Mouse (Mus musculus) hindbrain, embryonic 11.5 days (tissue): ENCODE results near the gene Tmem208. TPM values are rescaled to one million over a fixed set of nuclear protein-coding genes. Genes with fewer than 3 reads are reported as not detected.

Experiments used
- ATAC-seq: fragments of 200-750 bp; cut with Nextera tagmentation; 2 replicates; pipeline ENCODE4 v1.8.0; 2017; ENCODE audit warnings: mild to moderate bottlenecking, moderate TSS enrichment, moderate library complexity; ENCODE audit not compliant: low FRiP score
- DNase-seq: peaks from one replicate; pipeline ENCODE4 v3.0.0-alpha.2; 2015; ENCODE audit warnings: low spot score
- H3K27ac ChIP-seq: fragments of 300-500 bp; sonication (generic); 2 replicates; pipeline ENCODE4 v1.5.1; 2014; ENCODE audit warnings: mild to moderate bottlenecking, low read depth, low read length
- H3K27me3 ChIP-seq: fragments of 300-500 bp; sonication (generic); 2 replicates; pipeline ENCODE4 v1.6.1; 2014; ENCODE audit warnings: mild to moderate bottlenecking, low read length, moderate library complexity, mixed read lengths; ENCODE audit not compliant: control insufficient read depth, insufficient read depth
- H3K36me3 ChIP-seq: fragments of 300-500 bp; sonication (generic); 2 replicates; pipeline ENCODE4 v1.6.1; 2014; ENCODE audit warnings: mild to moderate bottlenecking, low read length, moderate library complexity, mixed read lengths; ENCODE audit not compliant: control insufficient read depth, insufficient read depth
- H3K4me1 ChIP-seq: fragments of 300-500 bp; sonication (generic); replicated peaks from 2 replicates; pipeline ENCODE4 v1.6.1; 2014; ENCODE audit warnings: low read length, mixed read lengths; ENCODE audit not compliant: control insufficient read depth, insufficient read depth
- H3K4me2 ChIP-seq: fragments of 300-500 bp; sonication (generic); replicated peaks from 2 replicates; pipeline ENCODE4 v1.6.1; 2014; ENCODE audit warnings: mild to moderate bottlenecking, low read depth, low read length
- H3K4me3 ChIP-seq: fragments of 300-500 bp; sonication (generic); 2 replicates; pipeline ENCODE4 v1.5.1; 2014; ENCODE audit warnings: low read depth, low read length
- H3K9ac ChIP-seq: fragments of 300-500 bp; sonication (generic); 2 replicates; pipeline ENCODE4 v1.6.1; 2014; ENCODE audit warnings: low read depth, low read length
- H3K9me3 ChIP-seq: fragments of 300-500 bp; sonication (generic); 2 replicates; pipeline ENCODE4 v1.6.1; 2016; ENCODE audit warnings: low read length; ENCODE audit not compliant: control insufficient read depth
- WGBS: fragments of 180-500 bp; shearing (Covaris S2); extraction: QIAGEN DNeasy Blood & Tissue Kit; methylation state at CpG from one replicate; pipeline ENCODE4 v1.1.7; 2014; 5-methylcytosine and 5-hydroxymethylcytosine counted together
- polyA plus RNA-seq: library from polyadenylated mRNA; unstranded; fragments of >200 nt; fragmentation: Nextera tagmentation; extraction: Ambion mirVana; gene quantifications from 2 replicates; pipeline ENCODE4 v1.2.1, GENCODE M21; 2014

The Tmem208 gene
- polyA plus RNA-seq, 1 experiment from 2014 or later = 105 TPM

GRCm38 (mm10) chr8:105304325-105305210, 21.6 kb upstream of the Tmem208 start:
- Histone ChIP-seq H3K36me3 (peaks cover 19% of the 10 kb centered on the region), H3K4me1 (0 out of 2 replicates have a peak, but pooled peaks cover 2% of the 10 kb centered on the region), H3K27me3 (no peaks in the 10 kb centered on the region), H3K9me3 (no peaks in the 10 kb centered on the region), H3K4me2 (no peak overlapping the region), H3K4me3 (no peak overlapping the region), H3K9ac (no peak overlapping the region), H3K27ac (no peak overlapping the region)
- WGBS = 89% methylated on average over 9 of the region's 9 CpGs
- ATAC-seq (no peak), DNase-seq (no peak)

- 11% methylated on average over 28 of the region's 30 CpGs for WGBS
- Histone ChIP-seq H3K4me1 (no peaks in the 10 kb centered on the region), H3K27ac (no peak within 1 kb of the TSS), H3K4me2 (peak within 1 kb of the TSS; percentile 33), H3K27me3 (no peaks in the 10 kb centered on the region), H3K36me3 (peaks cover 16% of the 10 kb centered on the region; the same call in 1 of the 2 replicates), H3K4me3 (0 out of 2 replicates have a peak within 1 kb of the TSS, but pooled peaks have one; percentile 6), H3K9me3 (no peaks in the 10 kb centered on the region), H3K9ac (no peak within 1 kb of the TSS)
- DNase-seq (peak; percentile 53), ATAC-seq (peak; percentile 67)
These were observed 20.7 kb upstream of the Tmem208 start, which contains the start of gene Elmo3 for GRCm38 (mm10) chr8:105305211-105306145. TSS of gene Elmo3 (plus strand) at chr8:105305601.

GRCm38 (mm10) chr8:105306146-105306691, 19.9 kb upstream of the Tmem208 start:
- DNase-seq (no peak), ATAC-seq (peak; percentile 22; the same call in 1 of the 2 replicates)
- 50% methylated on average over 5 of the region's 5 CpGs for WGBS
- Histone ChIP-seq H3K9me3 (no peaks in the 10 kb centered on the region), H3K27ac (no peak overlapping the region), H3K4me3 (no peak overlapping the region), H3K27me3 (no peaks in the 10 kb centered on the region), H3K4me1 (no peaks in the 10 kb centered on the region), H3K36me3 (peaks cover 13% of the 10 kb centered on the region; the same call in 1 of the 2 replicates), H3K9ac (no peak overlapping the region), H3K4me2 (no peak overlapping the region)

GRCm38 (mm10) chr8:105307670-105308069, 18.5 kb upstream of the Tmem208 start:
- no peak for DNase-seq
- 95% methylated on average over 13 of the region's 13 CpGs for WGBS
- Histone ChIP-seq H3K4me2 (no peak overlapping the region), H3K4me3 (no peak overlapping the region), H3K36me3 (0 out of 2 replicates have a peak, but pooled peaks cover 6% of the 10 kb centered on the region), H3K9me3 (no peaks in the 10 kb centered on the region), H3K4me1 (no peaks in the 10 kb centered on the region), H3K9ac (no peak overlapping the region), H3K27ac (no peak overlapping the region), H3K27me3 (no peaks in the 10 kb centered on the region)
- ATAC-seq = no peak

GRCm38 (mm10) chr8:105308428-105308827, 17.7 kb upstream of the Tmem208 start:
- H3K36me3 ChIP-seq = 0 out of 2 replicates have a peak, but pooled peaks cover 3% of the 10 kb centered on the region
- 93% methylated on average over 10 of the region's 10 CpGs for WGBS

GRCm38 (mm10) chr8:105309142-105309847, 16.9 kb upstream of the Tmem208 start:
- H3K4me2 ChIP-seq = no peak overlapping the region
- H3K4me3 ChIP-seq = no peak overlapping the region
- H3K27ac ChIP-seq = no peak overlapping the region
- 86% methylated on average over 15 of the region's 15 CpGs for WGBS
- no peaks in the 10 kb centered on the region for H3K27me3 ChIP-seq
- DNase-seq (no peak), ATAC-seq (no peak)
- H3K9ac ChIP-seq = no peak overlapping the region
- 0 out of 2 replicates have a peak, but pooled peaks cover 5% of the 10 kb centered on the region for H3K36me3 ChIP-seq
- no peaks in the 10 kb centered on the region for H3K4me1 ChIP-seq
- H3K9me3 ChIP-seq = no peaks in the 10 kb centered on the region

More at GRCm38 (mm10) chr8:105308428-105308827, 17.7 kb upstream of the Tmem208 start:
- Histone ChIP-seq H3K4me1 (no peaks in the 10 kb centered on the region), H3K9ac (no peak overlapping the region), H3K4me2 (no peak overlapping the region), H3K27ac (no peak overlapping the region), H3K27me3 (no peaks in the 10 kb centered on the region), H3K4me3 (no peak overlapping the region), H3K9me3 (no peaks in the 10 kb centered on the region)
- ATAC-seq (no peak), DNase-seq (no peak)

GRCm38 (mm10) chr8:105310118-105310517, 16.0 kb upstream of the Tmem208 start:
- no peaks in the 10 kb centered on the region for H3K9me3 ChIP-seq
- WGBS = 86% methylated on average over 8 of the region's 8 CpGs
- H3K4me1 ChIP-seq = no peaks in the 10 kb centered on the region
- no peaks in the 10 kb centered on the region for H3K27me3 ChIP-seq
- H3K27ac ChIP-seq = no peak overlapping the region
- H3K36me3 ChIP-seq = 0 out of 2 replicates have a peak, but pooled peaks cover 5% of the 10 kb centered on the region
- H3K9ac ChIP-seq = no peak overlapping the region
- ATAC-seq (no peak), DNase-seq (no peak)
- no peak overlapping the region for H3K4me2 ChIP-seq
- H3K4me3 ChIP-seq = no peak overlapping the region

- ATAC-seq (no peak), DNase-seq (no peak)
- H3K4me2 ChIP-seq = no peak overlapping the region
- no peak overlapping the region for H3K4me3 ChIP-seq
- H3K4me1 ChIP-seq = no peaks in the 10 kb centered on the region
- H3K27ac ChIP-seq = no peak overlapping the region
- H3K36me3 ChIP-seq = 0 out of 2 replicates have a peak, but pooled peaks cover 5% of the 10 kb centered on the region
- no peaks in the 10 kb centered on the region for H3K9me3 ChIP-seq
- 94% methylated on average over 1 of the region's 1 CpGs for WGBS
- H3K9ac ChIP-seq = no peak overlapping the region
- H3K27me3 ChIP-seq = no peaks in the 10 kb centered on the region
These were observed 14.4 kb upstream of the Tmem208 start for GRCm38 (mm10) chr8:105311718-105312117.
